Mouse (Mus musculus): ENCODE measurements around the gene Cdkn1a.

GRCm38 (mm10) chr17:29044146-29044924 is 46.4 kb upstream of the Cdkn1a start:
- TF ChIP-seq CTCF (IDR thresholded peaks at IDR 0.05; ENCODE audit: extremely low read depth, insufficient read length, insufficient replicate concordance, low read depth, low read length) (no peak), POLR2A (IDR thresholded peaks at IDR 0.05; ENCODE audit: low read depth, low read length) (no peak)

Data from small intestine, adult 2 months (tissue).